Mouse (Mus musculus) G1E (cell line): ENCODE data around the gene Naa40. TPM values are rescaled to one million over a fixed set of nuclear protein-coding genes. Genes with fewer than 3 reads are reported as not detected.

Experiments
- ATAC-seq: 2 replicates; pipeline ENCODE4 v1.8.0; 2016; ENCODE audit warnings: mild to moderate bottlenecking; ENCODE audit not compliant: insufficient number of reproducible peaks, poor library complexity, low FRiP score, severe bottlenecking; ENCODE audit errors: extremely low read depth
- DNase-seq: peaks from one replicate; pipeline ENCODE4 v3.0.0; 2012; ENCODE audit warnings: low spot score
- H3K27me3 ChIP-seq: 2 replicates; pipeline ENCODE4 v1.6.1; 2012; ENCODE audit warnings: mild to moderate bottlenecking, low read length, inconsistent platforms; ENCODE audit not compliant: insufficient read depth
- H3K36me3 ChIP-seq: replicated peaks from 2 replicates; pipeline ENCODE3; 2012; ENCODE audit warnings: mild to moderate bottlenecking, inconsistent platforms
- H3K4me1 ChIP-seq: 2 replicates; pipeline ENCODE4 v1.6.1; 2012; ENCODE audit warnings: low read depth, low read length, inconsistent platforms, mixed read lengths; ENCODE audit not compliant: insufficient read depth
- H3K4me3 ChIP-seq: 2 replicates; pipeline ENCODE4 v1.5.1; 2012; ENCODE audit warnings: low read depth, mild to moderate bottlenecking, inconsistent platforms, low read length, moderate library complexity, mixed read lengths
- H3K9me3 ChIP-seq: replicated peaks from 2 replicates; pipeline ENCODE4 v1.6.1; 2012; ENCODE audit warnings: inconsistent platforms
- CTCF ChIP-seq: IDR thresholded peaks from 2 replicates; pipeline ENCODE4 v1.5.1; 2012; ENCODE audit warnings: low read depth, low read length, inconsistent platforms, mixed read lengths
- GATA1 ChIP-seq: IDR thresholded peaks from 2 replicates; pipeline ENCODE4 v1.6.1; 2012; ENCODE audit warnings: borderline replicate concordance, low read length, inconsistent platforms, mixed read lengths
- GATA2 ChIP-seq: IDR thresholded peaks from 2 replicates; pipeline ENCODE4 v1.6.1; 2012; ENCODE audit warnings: low read depth, low read length, inconsistent platforms, borderline replicate concordance
- POLR2AphosphoS5 ChIP-seq: IDR thresholded peaks from 2 replicates; pipeline ENCODE4 v1.6.1; 2012; ENCODE audit warnings: low read depth, low read length, inconsistent platforms; ENCODE audit not compliant: insufficient replicate concordance
- TAL1 ChIP-seq: conservative IDR thresholded peaks from 2 replicates; pipeline ENCODE4 v1.6.1; 2012; ENCODE audit warnings: low read depth, low read length, inconsistent platforms, mixed read lengths
- polyA plus RNA-seq: library from polyadenylated mRNA; stranded (reverse); fragments of >175 nt; gene quantifications from 2 replicates; pipeline ENCODE4 v1.2.3, GENCODE M21; 2012
- total RNA-seq, 2 experiments: library from RNA; stranded (forward) in 1 of 2; stranded (reverse) in 1 of 2; fragments of 200-1000 nt in 1 of 2; fragments of >200 nt in 1 of 2; fragmentation: Nextera tagmentation in 1 of 2; gene quantifications; 2 replicates each; pipeline ENCODE4 v1.2.3; 2014 to 2017

Gene Naa40
- total and polyA plus RNA-seq, 3 experiments = 58.8 to 67.7 (median 60.7) TPM

DNA sequence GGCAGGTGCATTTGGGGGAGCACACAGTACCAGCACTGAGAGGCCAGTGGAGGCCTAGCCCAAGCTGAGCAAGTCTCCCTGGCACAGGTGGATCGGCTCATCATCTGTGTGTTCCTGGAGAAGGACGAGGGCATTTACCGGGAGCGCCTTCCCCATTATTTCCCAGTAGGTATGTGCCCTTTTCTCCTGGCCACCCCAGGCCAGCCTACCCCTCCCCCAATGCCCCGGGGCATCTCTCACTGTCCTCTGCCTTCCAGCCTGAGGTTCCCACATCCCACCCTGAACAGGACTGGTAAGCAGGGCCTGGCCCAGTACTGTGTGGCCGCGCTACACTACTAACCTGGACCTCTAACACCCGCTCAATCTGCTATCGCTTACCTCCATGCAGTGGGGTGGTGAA is 43.5 kb downstream of the Naa40 start:
- no peak for ATAC-seq
- H3K4me1 ChIP-seq = peaks cover 42% of the 10 kb centered on the region
- H3K36me3 ChIP-seq = peaks cover 71% of the 10 kb centered on the region

DNA sequence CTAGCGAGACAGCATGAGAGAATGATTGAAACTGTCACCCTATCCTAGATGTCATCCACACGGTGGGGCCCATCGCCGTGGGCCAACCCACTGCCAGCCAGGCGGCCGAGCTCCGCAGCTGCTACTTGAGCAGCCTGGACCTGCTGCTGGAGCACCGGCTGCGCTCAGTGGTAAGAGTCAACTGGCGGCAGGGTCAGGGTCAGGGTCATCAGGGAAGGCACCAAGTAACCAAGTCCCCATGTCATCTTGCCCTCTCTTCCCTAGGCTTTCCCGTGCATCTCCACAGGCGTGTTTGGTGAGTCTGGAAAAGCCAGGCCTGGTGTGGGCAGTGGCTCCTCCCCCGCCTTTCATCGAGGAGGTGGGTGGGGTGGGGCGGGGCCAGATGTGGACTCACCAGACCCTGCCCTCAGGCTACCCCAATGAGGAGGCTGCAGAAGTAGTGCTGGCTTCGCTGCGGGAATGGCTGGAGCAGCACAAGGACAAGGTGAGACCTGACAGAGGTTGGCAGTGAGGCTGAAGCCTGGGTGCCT is 44.2 kb downstream of the Naa40 start:
- DNase-seq (no peak), ATAC-seq (no peak)
- TF ChIP-seq GATA2 (no peak), GATA1 (no peak), POLR2AphosphoS5 (no peak; the same call in 1 of the 2 replicates), TAL1 (no peak), CTCF (no peak)
- Histone ChIP-seq H3K36me3 (peaks cover 67% of the 10 kb centered on the region), H3K4me1 (peaks cover 44% of the 10 kb centered on the region), H3K4me3 (no peak overlapping the region), H3K27me3 (peaks cover 7% of the 10 kb centered on the region; the same call in 1 of the 2 replicates), H3K9me3 (no peaks in the 10 kb centered on the region)

More for the DNA sequence above, 43.5 kb downstream of the Naa40 start:
- no peak overlapping the region for H3K4me3 ChIP-seq
- no peak for TF ChIP-seq GATA2
- no peak for TF ChIP-seq CTCF
- TF ChIP-seq POLR2AphosphoS5 = no peak
- TF ChIP-seq TAL1 = no peak
- TF ChIP-seq GATA1 = no peak
- peaks cover 3% of the 10 kb centered on the region; the same call in 1 of the 2 replicates for H3K27me3 ChIP-seq
- DNase-seq = no peak
- H3K9me3 ChIP-seq = no peaks in the 10 kb centered on the region

DNA sequence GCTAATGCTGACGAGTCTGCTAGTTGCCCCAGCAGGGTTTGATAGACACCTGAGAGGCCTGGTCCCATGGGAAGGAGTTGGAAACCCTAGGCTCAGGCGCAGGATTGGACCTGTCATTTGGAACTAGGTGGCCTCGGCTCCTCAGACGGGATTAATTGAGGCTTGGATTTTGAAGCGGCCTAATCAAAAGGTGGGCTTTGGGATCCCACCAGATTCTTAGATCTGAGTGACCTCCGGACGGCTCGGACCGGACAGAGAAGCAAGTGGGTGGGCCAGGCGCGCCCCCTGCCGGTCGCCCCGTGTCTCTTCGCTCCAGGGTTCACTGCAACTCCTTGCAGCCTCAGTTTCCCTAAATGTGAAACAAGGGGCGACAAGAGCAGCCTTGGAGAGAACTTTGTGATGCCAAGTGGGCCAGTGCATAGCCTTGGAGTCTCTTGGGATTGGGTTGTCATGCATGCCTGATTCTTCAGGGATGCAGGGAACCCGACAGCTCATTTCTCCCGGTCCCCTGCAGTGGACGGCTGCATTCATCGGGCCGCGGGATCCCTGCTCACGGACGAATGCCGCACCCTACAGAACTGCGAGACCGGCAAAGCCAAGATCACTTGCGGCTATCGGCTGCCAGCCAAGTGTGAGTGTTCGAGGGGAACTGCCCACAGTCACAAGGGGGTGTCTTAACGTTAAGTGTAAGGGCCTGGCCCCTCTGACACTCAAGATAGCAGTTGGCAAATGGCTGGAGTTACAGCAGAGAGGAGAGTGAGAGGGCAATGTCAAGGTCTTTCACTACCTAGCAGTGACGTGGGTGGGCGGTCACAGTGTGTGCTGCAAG is 44.9 kb downstream of the Naa40 start:
- no peak overlapping the region for H3K4me3 ChIP-seq
- DNase-seq = no peak

DNA sequence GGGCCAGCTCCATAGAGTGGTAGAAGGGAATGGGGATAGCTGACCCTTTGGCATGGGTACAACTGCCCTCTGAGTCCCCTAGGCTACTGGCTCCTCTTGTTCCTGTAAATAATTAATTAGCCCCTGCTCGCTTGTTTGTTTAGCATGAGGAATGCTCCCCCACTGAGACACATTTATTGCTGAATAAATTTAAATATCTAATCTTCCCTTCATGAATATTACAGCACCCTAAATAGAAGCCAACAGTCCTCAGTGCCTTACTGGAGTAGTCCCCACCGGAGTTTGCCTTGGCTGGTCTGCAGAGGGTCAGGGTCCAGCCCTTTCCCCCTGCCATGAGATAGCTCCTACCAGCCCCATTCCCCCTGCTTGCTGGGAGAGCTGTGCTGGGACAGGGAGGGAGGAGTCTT is 48.4 kb downstream of the Naa40 start:
- H3K9me3 ChIP-seq = no peaks in the 10 kb centered on the region
- ATAC-seq (no peak), DNase-seq (no peak)
- peaks cover 42% of the 10 kb centered on the region for H3K27me3 ChIP-seq
- peaks cover 23% of the 10 kb centered on the region for H3K4me1 ChIP-seq
- no peak for TF ChIP-seq GATA1
- no peak for TF ChIP-seq CTCF
- TF ChIP-seq GATA2 = no peak
- no peak for TF ChIP-seq POLR2AphosphoS5
- no peak for TF ChIP-seq TAL1
- H3K36me3 ChIP-seq = peaks cover 24% of the 10 kb centered on the region
- H3K4me3 ChIP-seq = no peak overlapping the region

More for the DNA sequence above, 44.9 kb downstream of the Naa40 start:
- Histone ChIP-seq H3K4me1 (peaks cover 45% of the 10 kb centered on the region), H3K9me3 (no peaks in the 10 kb centered on the region), H3K36me3 (peaks cover 60% of the 10 kb centered on the region), H3K27me3 (peaks cover 13% of the 10 kb centered on the region; the same call in 1 of the 2 replicates)
- ATAC-seq = no peak
- TF ChIP-seq POLR2AphosphoS5 = no peak
- TF ChIP-seq TAL1 = no peak
- TF ChIP-seq CTCF = no peak
- TF ChIP-seq GATA2 = no peak

DNA sequence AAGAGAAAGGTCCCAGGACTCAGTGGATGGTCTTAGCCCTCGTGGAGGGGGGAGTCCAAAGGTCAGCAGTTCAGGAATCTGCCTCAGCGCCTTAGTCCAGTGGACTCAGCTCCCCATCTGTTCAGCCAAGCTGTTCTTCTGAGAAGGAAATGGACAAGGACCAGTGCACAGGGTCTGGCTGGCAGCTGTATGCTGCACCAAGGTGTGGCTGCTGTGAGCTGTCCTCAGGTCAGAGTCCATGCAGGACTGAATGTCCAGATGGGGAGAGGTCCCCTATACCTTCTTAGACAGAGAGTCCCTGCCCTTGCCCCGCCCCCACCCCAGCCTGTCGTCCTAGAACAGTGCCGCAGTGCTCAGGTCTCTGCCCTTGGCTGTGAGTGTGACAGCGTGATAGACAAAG is 49.3 kb downstream of the Naa40 start:
- peaks cover 50% of the 10 kb centered on the region for H3K27me3 ChIP-seq
- ATAC-seq = no peak
- H3K4me1 ChIP-seq = peaks cover 13% of the 10 kb centered on the region; the same call in 1 of the 2 replicates
- TF ChIP-seq CTCF = no peak
- no peak for TF ChIP-seq GATA2
- no peak for TF ChIP-seq TAL1
- TF ChIP-seq POLR2AphosphoS5 = no peak
- TF ChIP-seq GATA1 = no peak
- H3K9me3 ChIP-seq = no peaks in the 10 kb centered on the region
- H3K4me3 ChIP-seq = no peak overlapping the region
- H3K36me3 ChIP-seq = peaks cover 15% of the 10 kb centered on the region
- DNase-seq = no peak

DNA sequence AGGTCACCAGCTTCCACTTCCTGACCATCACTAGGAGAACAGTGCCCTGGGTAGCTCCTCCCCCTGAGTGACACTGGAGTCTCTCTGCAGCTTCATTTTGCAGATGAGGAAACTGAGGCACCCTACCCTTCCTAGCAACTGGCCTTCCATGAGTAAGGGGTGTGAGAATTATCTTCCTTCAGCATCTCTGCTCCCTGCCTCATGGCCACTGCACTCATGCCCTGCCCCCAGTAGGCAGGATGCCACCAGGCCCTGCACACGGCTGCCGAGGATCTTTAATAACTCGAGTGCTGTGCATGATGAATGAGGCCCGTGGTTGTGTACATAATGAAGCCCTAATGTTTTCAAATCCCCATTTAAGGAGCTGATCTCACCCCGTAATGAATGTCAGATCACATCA is 50.0 kb downstream of the Naa40 start:
- H3K4me1 ChIP-seq = peaks cover 9% of the 10 kb centered on the region; the same call in 1 of the 2 replicates
- no peak overlapping the region for H3K4me3 ChIP-seq
- no peak for TF ChIP-seq GATA1
- TF ChIP-seq POLR2AphosphoS5 = no peak
- TF ChIP-seq CTCF = no peak
- no peak for TF ChIP-seq TAL1
- no peak for TF ChIP-seq GATA2
- DNase-seq (no peak), ATAC-seq (no peak)
- H3K9me3 ChIP-seq = no peaks in the 10 kb centered on the region
- peaks cover 8% of the 10 kb centered on the region for H3K36me3 ChIP-seq
- peaks cover 53% of the 10 kb centered on the region for H3K27me3 ChIP-seq
